Mouse (Mus musculus): ENCODE results near the gene Bcat2.

DNA sequence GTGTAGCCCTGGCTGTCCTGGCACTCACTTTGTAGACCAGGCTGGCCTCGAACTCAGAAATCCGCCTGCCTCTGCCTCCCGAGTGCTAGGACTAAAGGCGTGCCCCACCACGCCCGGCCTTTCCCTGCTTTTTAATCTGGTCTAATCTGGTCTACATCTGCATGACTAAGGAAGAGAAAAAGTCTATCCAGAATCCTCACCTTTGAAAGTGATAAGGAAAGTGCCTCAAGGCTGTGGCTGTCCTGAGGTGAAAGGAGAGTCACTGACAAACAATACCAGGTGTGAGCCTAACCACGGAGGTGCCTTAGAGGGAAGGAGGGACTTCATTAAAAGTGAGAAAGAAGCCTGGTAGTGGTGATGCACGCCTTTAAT is 18.5 kb upstream of the Bcat2 start:
- no peak for TF ChIP-seq TCF12 (IDR thresholded peaks at IDR 0.05; ENCODE audit: insufficient read depth, poor library complexity, severe bottlenecking)
- no peak for TF ChIP-seq USF1 (IDR thresholded peaks at IDR 0.05; ENCODE audit: low read depth)
- no peak for TF ChIP-seq POLR2A (IDR thresholded peaks at IDR 0.05; ENCODE audit: insufficient read length, low read depth)
- no peak for TF ChIP-seq MYOG (IDR thresholded peaks at IDR 0.05; ENCODE audit: control insufficient read depth in 1 of 3, insufficient read depth in 1 of 3, insufficient read length in 2 of 3, low read depth in 2 of 3)
- TF ChIP-seq TCF3 (IDR thresholded peaks at IDR 0.05; ENCODE audit: insufficient read length, low read depth), result no peak
- TF ChIP-seq MYOD1 (IDR thresholded peaks at IDR 0.05; ENCODE audit: control insufficient read depth in 1 of 3, insufficient read length in 2 of 3, low read depth in 2 of 3), result no peak
- no peak for TF ChIP-seq POLR2AphosphoS2 (IDR thresholded peaks at IDR 0.05; ENCODE audit: insufficient read length, low read depth)
- no peak for TF ChIP-seq MAX (IDR thresholded peaks at IDR 0.05; ENCODE audit: low read depth)
- no peak for TF ChIP-seq CEBPB (IDR thresholded peaks at IDR 0.05; ENCODE audit: insufficient read depth, poor library complexity, severe bottlenecking)

Measured in myocyte (in vitro differentiated cells).